ENCODE assay signal across 8 mouse cellular contexts in the genomic region with DNA sequence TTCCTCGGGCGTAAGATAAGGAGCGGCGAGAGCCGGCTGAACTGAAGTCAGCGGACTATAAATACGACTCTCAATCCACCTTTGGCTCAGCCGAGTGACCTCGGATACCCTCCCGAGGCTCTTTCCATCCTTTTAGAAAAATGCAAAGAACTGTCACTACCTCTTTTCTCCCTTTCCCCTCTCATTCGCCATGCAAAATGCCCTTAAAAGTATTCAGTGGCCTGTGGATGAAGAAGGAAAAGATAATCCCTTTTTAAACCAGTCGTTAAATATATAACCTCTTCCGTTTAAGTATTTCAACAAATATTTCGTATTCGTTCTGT. TPM values are rescaled to one million over a fixed set of nuclear protein-coding genes. Genes with fewer than 3 reads are reported as not detected.
DNase-seq lines count a peak whose midpoint lies in the region; ATAC-seq and TF ChIP-seq lines count a peak whose summit lies in the region.

TSS of gene Bmpr1a (minus strand) at position 17 of the 323 bp plus-strand sequence.

- 12% methylated on average over 15 of the region's 15 CpGs for WGBS in intestine, postnatal 0 days
- WGBS in midbrain, postnatal 0 days = 7% methylated on average over 15 of the region's 15 CpGs

- H3K4me2 ChIP-seq in intestine, postnatal 0 days (replicated peaks; ENCODE audit: low read depth) = peak within 1 kb of the TSS; percentile 82
- H3K4me2 ChIP-seq in midbrain, postnatal 0 days (ENCODE audit: low read depth, low read length, poor library complexity, severe bottlenecking) = peak within 1 kb of the TSS; percentile 72

- H3K4me3 ChIP-seq in intestine, postnatal 0 days (ENCODE audit: low read depth, low read length) = peak within 1 kb of the TSS; percentile 84
- peak within 1 kb of the TSS; percentile 93 for H3K4me3 ChIP-seq in midbrain, postnatal 0 days (ENCODE audit: low read depth, low read length)

- TF ChIP-seq CTCF in Patski (IDR thresholded peaks at IDR 0.05) = no peak
- TF ChIP-seq CTCF in intestine, postnatal 0 days (IDR thresholded peaks at IDR 0.05; ENCODE audit: low read depth) = no peak
- TF ChIP-seq CTCF in midbrain, postnatal 0 days (IDR thresholded peaks at IDR 0.05) = no peak

- in situ Hi-C loops in Patski (cut with MboI; ENCODE audit: low pct_unique_long_range_greater_than_20kb) = loop anchor here (5.0 kb wide), 1 partner anchor 44 kb away; no protein-coding TSS in a partner anchor

- H3K9ac ChIP-seq in intestine, postnatal 0 days (ENCODE audit: low read depth, low read length) = peak within 1 kb of the TSS; percentile 99
- H3K9ac ChIP-seq in midbrain, postnatal 0 days (replicated peaks; ENCODE audit: low read length, poor library complexity, severe bottlenecking) = peak within 1 kb of the TSS; percentile 91

- peak; percentile 65 for ATAC-seq in Patski
- no peak for ATAC-seq in intestine, postnatal 0 days
- no peak for ATAC-seq in midbrain, postnatal 0 days (ENCODE audit: low FRiP score)

- CTCF ChIA-PET in Patski (lab: Charles Lee) = interaction anchor here (1.2 kb wide), 1 partner anchor 26 kb away, joined by 3 read pairs; no protein-coding TSS in a partner anchor

- no peaks in the 10 kb centered on the region for H3K36me3 ChIP-seq in intestine, postnatal 0 days (ENCODE audit: control insufficient read depth, insufficient read depth)
- no peaks in the 10 kb centered on the region for H3K36me3 ChIP-seq in midbrain, postnatal 0 days (ENCODE audit: insufficient read depth, low read length)

- DNase-seq in heart, adult 18-20 months = no peak
- no peak for DNase-seq in heart, adult 11 months
- no peak for DNase-seq in Patski (ENCODE audit: low read depth, low spot score)
- no peak for DNase-seq in gastrocnemius, postnatal 10 days
- no peak for DNase-seq in midbrain, postnatal 0 days (ENCODE audit: low spot score)
- DNase-seq in cerebellum, postnatal 25 days = no peak
- no peak for DNase-seq in thymus, postnatal 25 days

- no peaks in the 10 kb centered on the region for H3K9me3 ChIP-seq in intestine, postnatal 0 days (ENCODE audit: control insufficient read depth)
- H3K9me3 ChIP-seq in midbrain, postnatal 0 days (ENCODE audit: low read length) = no peaks in the 10 kb centered on the region

- H3K27ac ChIP-seq in intestine, postnatal 0 days (ENCODE audit: low read depth, low read length) = peak within 1 kb of the TSS; percentile 98
- H3K27ac ChIP-seq in midbrain, postnatal 0 days (ENCODE audit: low read depth, low read length) = peak within 1 kb of the TSS; percentile 94

- H3K27me3 ChIP-seq in Patski = no peaks in the 10 kb centered on the region
- no peaks in the 10 kb centered on the region for H3K27me3 ChIP-seq in intestine, postnatal 0 days (replicated peaks; ENCODE audit: control insufficient read depth, insufficient read depth, low read length)
- 0 out of 2 replicates have a peak, but pooled peaks cover 3% of the 10 kb centered on the region for H3K27me3 ChIP-seq in midbrain, postnatal 0 days (ENCODE audit: insufficient read depth, low read length)

- 0 out of 2 replicates have a peak, but pooled peaks cover 5% of the 10 kb centered on the region for H3K4me1 ChIP-seq in intestine, postnatal 0 days (replicated peaks; ENCODE audit: control insufficient read depth, insufficient read depth, low read length)
- peaks cover 8% of the 10 kb centered on the region; the same call in 1 of the 2 replicates for H3K4me1 ChIP-seq in midbrain, postnatal 0 days (ENCODE audit: insufficient read depth, low read length)

- POLR2A ChIA-PET in Patski (lab: Charles Lee) = interaction anchor here (1.0 to 1.3 kb wide), 3 partner anchors 14 to 267 kb away, joined by 3 read pairs; no protein-coding TSS in a partner anchor

RNA-seq across cellular contexts. Expression of gene Bmpr1a, which starts in this region (rescaled TPM):
- total RNA-seq in heart, adult 18-20 months (2021) = 10 to 100 TPM; 52.9 to 56.9 TPM
- polyA plus RNA-seq in Patski (2021) = 53.2 TPM
- total RNA-seq in gastrocnemius, postnatal 10 days (2021) = 100 to 1,000 TPM in 1 of 2 experiments, 10 to 100 TPM in 1; 92.4 to 102 TPM
- 18.8 and 19.3 TPM in 2 replicates for polyA plus RNA-seq in intestine, postnatal 0 days (2015; fragmentation: Nextera tagmentation; extraction: Ambion mirVana)
- 42.5 and 50.8 TPM in 2 replicates for total RNA-seq in midbrain, postnatal 0 days (2014; rRNA removed)
- 13.9 and 14.0 TPM in 2 replicates for polyA plus RNA-seq in midbrain, postnatal 0 days (2015; fragmentation: Nextera tagmentation; extraction: Ambion mirVana)
